Mouse (Mus musculus) kidney, postnatal 4 days (tissue): ENCODE data around the gene Tenm2.

ENCODE experiments used
- DNase-seq, 2 experiments: peaks; one replicate each; pipeline ENCODE4 v3.0.0; 2021; ENCODE audit warnings: mixed read lengths in 2 of 2

Gene Tenm2

GRCm38 (mm10) chr11:37076989-37077598 lies 158.7 kb downstream of the Tenm2 start:
- no peak for DNase-seq

DNA sequence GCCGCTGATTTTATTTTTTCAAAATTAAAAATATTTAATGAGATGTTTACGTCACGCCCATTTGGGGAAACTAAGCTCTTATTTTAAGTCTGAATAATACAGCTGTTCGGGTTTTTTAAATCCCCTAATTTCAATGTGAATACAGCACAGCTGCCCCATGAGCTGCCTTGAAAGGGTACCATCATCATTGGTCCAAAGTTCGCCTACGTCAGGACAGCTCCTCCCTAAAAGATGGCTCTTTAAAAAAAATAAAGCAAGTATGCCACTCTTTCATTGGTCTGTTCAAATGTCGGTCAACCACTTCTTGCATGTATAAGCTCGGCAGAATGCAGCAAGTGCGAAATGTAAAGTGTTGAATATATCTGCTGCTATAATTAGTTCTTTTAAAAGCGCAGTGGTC lies 160.4 kb downstream of the Tenm2 start:
- DNase-seq = no peak

GRCm38 (mm10) chr11:37065459-37065858 lies 170.3 kb downstream of the Tenm2 start:
- peak; percentile 2 to 14 for DNase-seq

DNA sequence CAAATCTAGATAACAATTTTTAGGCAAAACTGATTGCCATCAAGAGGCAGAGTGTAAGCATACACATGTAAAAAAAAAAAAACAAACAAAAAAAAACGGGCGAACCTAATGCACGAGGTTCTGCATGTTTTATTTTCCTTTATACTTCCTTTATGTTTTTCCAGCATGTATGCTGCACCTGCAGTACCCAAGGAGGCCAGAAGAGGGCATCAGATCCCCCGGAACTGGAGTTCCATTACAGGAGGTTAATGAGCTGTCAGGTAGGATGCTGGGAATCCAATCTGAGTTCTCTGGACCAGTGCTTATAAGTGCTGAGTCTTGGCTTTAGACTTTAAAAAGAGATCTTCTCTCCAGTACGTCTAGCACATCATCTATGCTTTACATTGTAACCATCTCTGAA lies 189.1 kb downstream of the Tenm2 start:
- DNase-seq = peak; percentile 55 to 60

GRCm38 (mm10) chr11:37041259-37041658 lies 194.5 kb downstream of the Tenm2 start:
- no peak for DNase-seq

DNA sequence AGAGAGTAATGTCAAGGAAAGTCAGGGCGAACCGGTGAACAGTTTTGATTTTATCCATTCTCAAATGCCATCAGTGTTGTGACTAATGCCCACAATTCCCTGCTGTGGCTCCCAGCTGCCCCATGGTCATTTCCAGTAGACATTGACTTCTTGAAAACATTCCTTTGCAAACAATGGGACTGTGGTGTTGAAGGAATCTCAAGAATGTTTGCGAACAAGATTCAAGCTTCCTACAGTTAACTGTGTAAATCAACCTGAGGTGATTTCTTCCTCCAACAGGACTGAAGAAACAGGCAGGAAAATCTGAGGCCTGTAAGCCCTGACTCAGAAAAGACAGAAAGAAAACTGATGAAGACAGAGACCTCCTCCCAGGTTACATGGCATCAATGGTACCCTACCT lies 196.5 kb downstream of the Tenm2 start:
- DNase-seq = no peak

GRCm38 (mm10) chr11:37031305-37032055 lies 204.3 kb downstream of the Tenm2 start:
- no peak for DNase-seq

GRCm38 (mm10) chr11:37011900-37012299 lies 223.9 kb downstream of the Tenm2 start:
- no peak for DNase-seq

GRCm38 (mm10) chr11:37009243-37009642 lies 226.5 kb downstream of the Tenm2 start:
- DNase-seq = no peak

GRCm38 (mm10) chr11:36997668-36998067 lies 238.1 kb downstream of the Tenm2 start:
- peak in 1 of 2 experiments; percentile 1 for DNase-seq

DNA sequence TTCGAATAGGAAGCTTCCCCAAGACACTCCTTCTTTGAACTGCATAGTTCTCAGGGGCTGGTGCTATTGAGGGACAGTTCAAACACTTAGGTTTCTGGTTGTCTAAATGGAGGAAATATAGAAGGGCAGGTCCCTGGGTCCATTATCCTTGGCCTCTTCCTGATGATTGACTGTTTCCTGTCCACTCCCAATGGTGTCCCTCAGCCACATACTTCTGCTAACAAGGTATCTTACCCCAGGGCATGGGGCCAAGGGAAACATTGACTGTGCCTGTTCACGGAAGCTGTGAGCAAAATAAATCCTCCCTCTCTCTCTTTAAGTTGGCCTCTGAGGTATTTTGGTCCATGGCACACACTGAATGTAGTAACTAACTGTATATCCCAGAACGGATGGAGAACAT lies 244.9 kb downstream of the Tenm2 start:
- peak; percentile 59 to 69 for DNase-seq

GRCm38 (mm10) chr11:36988776-36989565 lies 246.8 kb downstream of the Tenm2 start:
- DNase-seq = peak; percentile 32 to 45

GRCm38 (mm10) chr11:36974142-36974541 lies 261.6 kb downstream of the Tenm2 start:
- no peak for DNase-seq

DNA sequence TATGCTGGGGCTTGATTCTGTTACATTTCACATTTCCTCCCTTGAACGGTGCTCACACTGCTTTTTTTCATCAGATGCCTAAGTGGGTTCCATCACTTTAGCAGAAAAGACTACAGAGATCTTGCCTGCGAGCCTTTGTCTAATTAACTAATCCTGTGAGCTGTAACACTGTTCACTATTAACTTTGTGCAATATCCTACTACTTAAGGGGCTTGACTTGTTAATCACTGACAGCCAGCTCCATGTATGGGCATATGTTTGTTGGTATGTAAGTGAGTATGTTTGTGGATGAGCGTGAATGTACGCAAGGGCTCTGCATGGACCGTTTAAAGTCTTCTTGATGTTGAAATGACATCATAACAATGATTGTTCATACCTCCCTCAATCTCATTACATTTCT lies 277.7 kb downstream of the Tenm2 start:
- no peak for DNase-seq

DNA sequence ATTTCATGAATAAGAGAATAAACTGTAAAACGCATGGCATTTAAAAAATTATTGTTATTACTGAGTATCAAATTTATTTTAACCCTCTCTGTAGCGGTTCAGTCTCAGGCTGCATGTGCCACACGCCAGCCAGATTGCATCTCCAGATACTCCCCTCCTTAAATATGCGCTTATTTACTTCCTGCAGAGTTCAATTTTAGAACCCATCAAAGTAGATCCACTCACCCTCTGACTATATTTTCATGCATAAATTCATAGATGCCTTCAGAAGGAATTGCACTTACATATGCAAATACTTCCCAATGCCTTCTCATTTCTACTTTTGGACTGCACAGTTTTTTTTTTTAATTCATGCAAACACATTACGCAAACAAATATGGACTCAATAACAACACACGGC lies 294.3 kb downstream of the Tenm2 start:
- no peak for DNase-seq

DNA sequence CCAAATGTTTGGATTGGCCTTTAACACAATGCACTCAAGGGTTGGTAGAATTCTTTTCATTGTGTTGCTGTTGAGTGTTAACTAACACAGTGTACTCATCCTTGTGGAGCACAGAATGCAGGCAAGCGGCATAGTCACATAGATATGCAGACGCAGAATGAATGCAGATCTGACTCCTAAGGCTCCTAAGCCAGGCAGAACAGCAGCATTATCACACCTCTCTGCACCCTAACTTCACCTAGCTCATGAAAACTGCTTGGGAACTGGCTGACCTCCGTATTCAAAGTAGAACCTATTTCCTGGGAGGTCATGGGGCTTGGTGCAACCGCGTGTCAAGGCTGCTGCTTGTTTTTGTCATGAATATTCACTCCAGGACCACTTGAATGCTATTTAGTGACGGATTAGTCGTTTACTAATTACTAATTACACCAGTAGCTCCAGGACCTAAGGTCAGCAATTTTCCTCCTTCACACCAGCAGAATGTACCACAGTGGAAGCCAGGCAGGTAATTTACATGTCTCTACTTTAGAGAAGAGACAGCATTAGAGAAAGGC lies 295.1 kb downstream of the Tenm2 start:
- peak in 1 of 2 experiments; percentile 12 for DNase-seq

DNA sequence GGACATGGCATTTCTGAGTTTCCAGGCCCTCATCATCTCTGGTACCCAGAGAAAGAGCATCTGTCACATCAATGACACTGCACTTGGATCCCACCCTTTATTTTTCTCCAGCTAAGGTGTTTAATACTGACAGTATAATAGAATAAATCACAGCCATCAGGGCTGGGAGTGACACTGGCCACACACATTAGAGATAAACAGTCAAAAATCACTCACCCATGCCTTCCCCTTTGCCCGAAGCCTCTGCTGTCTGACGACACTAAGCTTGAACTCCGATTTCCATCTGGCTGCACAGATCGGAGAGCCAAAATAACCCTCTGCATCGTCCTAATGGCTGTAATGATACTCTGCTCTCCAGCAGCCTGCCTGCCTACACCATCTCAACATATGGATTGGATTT lies 305.9 kb downstream of the Tenm2 start:
- no peak for DNase-seq

GRCm38 (mm10) chr11:36926705-36927406 lies 308.9 kb downstream of the Tenm2 start:
- no peak for DNase-seq

GRCm38 (mm10) chr11:36919301-36919700 lies 316.5 kb downstream of the Tenm2 start:
- no peak for DNase-seq

DNA sequence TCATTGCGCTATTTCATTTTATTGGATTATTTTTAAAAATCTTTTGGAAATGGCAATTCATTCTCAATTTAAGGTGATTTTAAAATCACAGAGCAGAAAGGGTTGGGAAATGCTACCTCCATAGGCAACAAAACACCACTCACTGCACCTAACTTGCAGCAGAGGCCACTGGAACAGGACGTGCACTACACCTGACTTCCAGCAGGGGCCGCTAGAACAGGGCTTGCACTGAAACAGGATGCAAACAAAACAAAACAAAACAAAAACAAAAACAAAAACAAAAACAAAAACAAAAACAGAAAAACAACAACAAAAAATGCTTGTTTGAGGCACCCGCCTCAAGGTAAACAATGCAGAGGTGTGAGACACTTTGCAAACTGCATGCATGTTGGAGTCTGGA lies 324.4 kb downstream of the Tenm2 start:
- DNase-seq = peak; percentile 47 to 50

- no peak for DNase-seq
Observed at GRCm38 (mm10) chr11:36909036-36909435, 326.7 kb downstream of the Tenm2 start.

DNA sequence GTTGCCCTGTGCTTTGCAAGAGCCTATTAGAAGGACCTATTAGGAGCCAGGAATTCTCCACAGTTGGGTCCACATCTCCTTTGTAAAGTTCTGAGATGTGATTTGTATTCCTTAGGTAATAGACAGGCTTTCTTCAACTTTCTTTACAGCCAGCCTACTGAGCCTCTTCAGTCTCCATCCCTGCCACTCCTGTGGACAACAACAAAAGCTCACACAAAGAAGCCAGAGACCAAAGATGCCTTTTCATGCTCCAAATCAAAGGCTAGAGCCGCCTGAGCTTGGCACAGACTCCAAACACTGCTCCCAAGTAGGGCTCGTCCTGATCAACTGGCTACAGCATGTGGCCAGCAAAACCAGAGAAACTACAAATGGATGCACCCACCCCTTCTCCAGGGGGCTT lies 333.5 kb downstream of the Tenm2 start:
- no peak for DNase-seq

DNA sequence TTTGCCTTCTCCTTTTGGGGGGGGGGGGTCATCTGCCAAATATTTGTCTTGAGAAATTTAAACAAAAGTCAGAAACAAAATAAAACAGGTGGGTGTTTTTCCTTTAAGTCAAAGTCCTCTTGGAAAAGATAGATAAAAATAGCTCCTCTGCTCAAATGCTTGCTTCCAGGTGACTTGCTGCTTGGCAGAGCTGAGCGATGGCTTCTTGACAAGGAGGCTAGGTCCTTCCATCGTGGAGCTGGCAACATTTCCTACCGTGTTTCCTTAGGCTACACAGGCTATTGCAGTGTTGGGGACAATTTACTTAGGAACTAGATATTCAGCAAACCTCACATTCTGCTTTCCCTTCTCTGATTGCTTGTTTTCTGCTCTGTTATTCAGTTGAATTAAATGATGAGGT lies 342.7 kb downstream of the Tenm2 start:
- DNase-seq = no peak
